Mouse (Mus musculus): ENCODE data around the gene Enc1. TPM values are rescaled to one million over a fixed set of nuclear protein-coding genes. Genes with fewer than 3 reads are reported as not detected.

Gene Enc1
- polyA plus RNA-seq, 1 experiment from 2014 or later: 2.6 TPM

GRCm38 (mm10) chr13:97246217-97246616, 5.3 kb downstream of the Enc1 start:
- WGBS: 89% methylated on average over 16 of the region's 16 CpGs
- H3K9me3 ChIP-seq (ENCODE audit: low read length): no peaks in the 10 kb centered on the region
- TF ChIP-seq EP300 (IDR thresholded peaks at IDR 0.05) (no peak), CTCF (IDR thresholded peaks at IDR 0.05) (no peak)

GRCm38 (mm10) chr13:97247754-97248153, 6.8 kb downstream of the Enc1 start:
- Histone ChIP-seq H3K9me3 (ENCODE audit: low read length) (no peaks in the 10 kb centered on the region), H3K4me1 (ENCODE audit: insufficient read depth, low read depth, low read length) (peaks cover 7% of the 10 kb centered on the region; the same call in 1 of the 2 replicates), H3K27me3 (replicated peaks; ENCODE audit: insufficient read depth, low read length) (no peaks in the 10 kb centered on the region), H3K9ac (replicated peaks; ENCODE audit: low read depth) (no peak overlapping the region), H3K4me2 (replicated peaks; ENCODE audit: low read depth, low read length) (no peak overlapping the region), H3K4me3 (ENCODE audit: low read depth, low read length) (no peak overlapping the region), H3K36me3 (ENCODE audit: insufficient read depth, low read length) (no peaks in the 10 kb centered on the region; the same call in 1 of the 2 replicates), H3K27ac (ENCODE audit: low read length) (no peak overlapping the region)
- no peak for ATAC-seq
- DNase-seq (ENCODE audit: low spot score): no peak
- no peak for TF ChIP-seq EP300 (IDR thresholded peaks at IDR 0.05)
- WGBS: 65% methylated on average over 4 of the region's 4 CpGs

More at GRCm38 (mm10) chr13:97246217-97246616, 5.3 kb downstream of the Enc1 start:
- H3K27ac ChIP-seq (ENCODE audit: low read length): no peak overlapping the region
- DNase-seq (ENCODE audit: low spot score) (no peak), ATAC-seq (no peak)
- H3K27me3 ChIP-seq (replicated peaks; ENCODE audit: insufficient read depth, low read length): no peaks in the 10 kb centered on the region
- no peak overlapping the region for H3K9ac ChIP-seq (replicated peaks; ENCODE audit: low read depth)
- H3K36me3 ChIP-seq (ENCODE audit: insufficient read depth, low read length): no peaks in the 10 kb centered on the region
- no peak overlapping the region for H3K4me2 ChIP-seq (replicated peaks; ENCODE audit: low read depth, low read length)
- H3K4me3 ChIP-seq (ENCODE audit: low read depth, low read length): no peak overlapping the region
- peaks cover 11% of the 10 kb centered on the region; the same call in 1 of the 2 replicates for H3K4me1 ChIP-seq (ENCODE audit: insufficient read depth, low read depth, low read length)

- peak overlapping the region; percentile 48; the same call in 1 of the 2 replicates for H3K27ac ChIP-seq (ENCODE audit: low read length)
- DNase-seq (ENCODE audit: low spot score): no peak
Measured at GRCm38 (mm10) chr13:97249051-97249461, 8.2 kb downstream of the Enc1 start.

GRCm38 (mm10) chr13:97249507-97250078, 8.7 kb downstream of the Enc1 start:
- no peak overlapping the region for H3K9ac ChIP-seq (replicated peaks; ENCODE audit: low read depth)
- no peaks in the 10 kb centered on the region for H3K27me3 ChIP-seq (replicated peaks; ENCODE audit: insufficient read depth, low read length)
- no peak overlapping the region for H3K4me2 ChIP-seq (replicated peaks; ENCODE audit: low read depth, low read length)
- no peak overlapping the region for H3K27ac ChIP-seq (ENCODE audit: low read length)
- H3K4me3 ChIP-seq (ENCODE audit: low read depth, low read length): no peak overlapping the region
- no peaks in the 10 kb centered on the region for H3K9me3 ChIP-seq (ENCODE audit: low read length)
- WGBS: 70% methylated on average over 5 of the region's 5 CpGs
- TF ChIP-seq EP300 (IDR thresholded peaks at IDR 0.05) (no peak), CTCF (IDR thresholded peaks at IDR 0.05) (no peak)
- DNase-seq (ENCODE audit: low spot score) (no peak), ATAC-seq (no peak)
- H3K4me1 ChIP-seq (ENCODE audit: insufficient read depth, low read depth, low read length): peaks cover 6% of the 10 kb centered on the region; the same call in 1 of the 2 replicates
- H3K36me3 ChIP-seq (ENCODE audit: insufficient read depth, low read length): no peaks in the 10 kb centered on the region; the same call in 1 of the 2 replicates

More at GRCm38 (mm10) chr13:97249051-97249461, 8.2 kb downstream of the Enc1 start:
- H3K4me3 ChIP-seq (ENCODE audit: low read depth, low read length): no peak overlapping the region
- no peaks in the 10 kb centered on the region for H3K27me3 ChIP-seq (replicated peaks; ENCODE audit: insufficient read depth, low read length)
- H3K9ac ChIP-seq (replicated peaks; ENCODE audit: low read depth): no peak overlapping the region
- H3K36me3 ChIP-seq (ENCODE audit: insufficient read depth, low read length): no peaks in the 10 kb centered on the region; the same call in 1 of the 2 replicates
- no peak overlapping the region for H3K4me2 ChIP-seq (replicated peaks; ENCODE audit: low read depth, low read length)
- WGBS: 31% methylated on average over 5 of the region's 5 CpGs
- TF ChIP-seq EP300 (IDR thresholded peaks at IDR 0.05) (0 out of 2 replicates have a peak, but pooled peaks have one; percentile 24), CTCF (IDR thresholded peaks at IDR 0.05) (no peak)
- H3K4me1 ChIP-seq (ENCODE audit: insufficient read depth, low read depth, low read length): peaks cover 6% of the 10 kb centered on the region; the same call in 1 of the 2 replicates
- peak; percentile 25 for ATAC-seq
- H3K9me3 ChIP-seq (ENCODE audit: low read length): no peaks in the 10 kb centered on the region

DNA sequence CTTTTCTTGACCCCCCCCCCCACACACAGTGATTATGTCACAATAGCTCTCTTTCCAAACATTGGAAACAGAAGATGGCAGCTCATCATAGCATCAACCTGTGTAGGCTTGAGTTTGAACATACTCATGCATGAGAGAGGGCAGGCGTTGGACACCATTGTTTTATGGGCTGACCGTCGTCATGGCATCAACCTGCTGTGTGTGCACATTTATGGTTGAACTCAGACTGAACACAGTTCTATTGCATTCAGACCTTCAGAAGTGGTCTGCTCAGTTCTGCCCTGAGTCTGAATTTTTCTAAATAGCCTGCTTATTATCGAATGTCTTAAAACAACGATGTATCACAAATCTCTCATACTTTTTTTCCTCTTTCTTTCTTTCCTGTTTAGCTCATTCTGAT, 9.2 kb downstream of the Enc1 start:
- H3K4me3 ChIP-seq (ENCODE audit: low read depth, low read length): no peak overlapping the region
- H3K27me3 ChIP-seq (replicated peaks; ENCODE audit: insufficient read depth, low read length): no peaks in the 10 kb centered on the region
- WGBS: 70% methylated on average over 5 of the region's 5 CpGs
- no peaks in the 10 kb centered on the region; the same call in 1 of the 2 replicates for H3K36me3 ChIP-seq (ENCODE audit: insufficient read depth, low read length)
- H3K9me3 ChIP-seq (ENCODE audit: low read length): no peaks in the 10 kb centered on the region
- H3K27ac ChIP-seq (ENCODE audit: low read length): no peak overlapping the region
- TF ChIP-seq EP300 (IDR thresholded peaks at IDR 0.05) (no peak), CTCF (IDR thresholded peaks at IDR 0.05) (no peak)
- peaks cover 6% of the 10 kb centered on the region; the same call in 1 of the 2 replicates for H3K4me1 ChIP-seq (ENCODE audit: insufficient read depth, low read depth, low read length)
- DNase-seq (ENCODE audit: low spot score) (no peak), ATAC-seq (no peak)
- no peak overlapping the region for H3K4me2 ChIP-seq (replicated peaks; ENCODE audit: low read depth, low read length)
- H3K9ac ChIP-seq (replicated peaks; ENCODE audit: low read depth): no peak overlapping the region

DNA sequence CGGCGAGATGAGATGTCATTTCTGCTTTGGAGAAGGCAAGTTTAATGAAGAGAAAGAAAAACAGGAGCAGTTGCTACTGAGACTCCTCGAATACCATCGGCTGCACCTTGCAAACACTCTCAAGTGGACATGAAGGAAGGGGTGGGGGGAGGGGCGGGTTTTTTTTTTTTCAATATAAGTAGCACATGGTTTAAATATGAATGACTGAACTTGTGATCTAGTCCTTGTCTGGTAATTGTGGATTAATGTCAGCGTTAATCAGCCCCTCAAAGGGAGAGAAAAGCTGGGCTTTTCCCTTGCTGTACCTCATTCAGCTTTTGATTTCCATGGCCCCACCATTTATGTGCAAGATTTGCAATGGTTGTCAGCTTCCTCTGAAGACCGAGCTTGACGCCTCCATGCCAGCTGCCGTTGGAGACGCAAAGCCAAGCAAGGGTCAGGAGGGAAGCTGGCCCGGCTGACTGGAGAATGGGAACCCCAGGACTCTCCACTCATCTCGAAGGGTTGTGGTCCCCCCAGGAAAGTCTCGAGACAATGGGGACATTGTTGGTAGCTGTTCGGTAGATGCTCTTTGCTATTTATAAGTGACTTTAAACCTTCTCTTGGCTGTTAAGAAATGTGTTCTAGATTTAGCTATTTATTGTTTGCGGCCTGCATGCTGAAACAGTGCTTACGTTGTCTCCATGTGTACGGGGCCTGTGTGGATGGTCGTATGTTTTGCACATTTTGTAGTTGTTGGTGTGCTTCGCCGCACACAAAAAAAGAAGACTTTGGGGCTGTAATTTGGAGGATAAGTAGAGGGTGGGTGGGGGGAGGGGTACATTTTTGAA, 9.9 kb downstream of the Enc1 start:
- Histone ChIP-seq H3K4me3 (ENCODE audit: low read depth, low read length) (no peak overlapping the region), H3K36me3 (ENCODE audit: insufficient read depth, low read length) (no peaks in the 10 kb centered on the region; the same call in 1 of the 2 replicates), H3K9ac (replicated peaks; ENCODE audit: low read depth) (no peak overlapping the region), H3K27me3 (replicated peaks; ENCODE audit: insufficient read depth, low read length) (no peaks in the 10 kb centered on the region), H3K4me1 (ENCODE audit: insufficient read depth, low read depth, low read length) (peaks cover 6% of the 10 kb centered on the region; the same call in 1 of the 2 replicates), H3K4me2 (replicated peaks; ENCODE audit: low read depth, low read length) (no peak overlapping the region), H3K27ac (ENCODE audit: low read length) (no peak overlapping the region), H3K9me3 (ENCODE audit: low read length) (no peaks in the 10 kb centered on the region)
- DNase-seq (ENCODE audit: low spot score) (no peak), ATAC-seq (no peak)
- TF ChIP-seq EP300 (IDR thresholded peaks at IDR 0.05): no peak
- no peak for TF ChIP-seq CTCF (IDR thresholded peaks at IDR 0.05)
- whole genome bisulfite sequencing: 72% methylated on average over 20 of the region's 20 CpGs
